Mouse (Mus musculus) splenic B cell, adult 2 months (primary cell): ENCODE data around the gene Ifitm1.
A peak's percentile ranks its signal among the peaks of the same experiment; 100 is the strongest.

ENCODE experiments used
- DNase-seq: peaks from one replicate; pipeline ENCODE4 v3.0.0-alpha.2; 2011; ENCODE audit warnings: low read depth, low spot score
- H3K27me3 ChIP-seq: 2 replicates; pipeline ENCODE4 v1.6.1; 2012; ENCODE audit warnings: mild to moderate bottlenecking, low read length, moderate library complexity, mixed read lengths; ENCODE audit not compliant: control insufficient read depth, poor library complexity, insufficient read depth, severe bottlenecking
- H3K36me3 ChIP-seq: 2 replicates; pipeline ENCODE4 v1.6.1; 2012; ENCODE audit warnings: mild to moderate bottlenecking, low read length, moderate library complexity, mixed read lengths; ENCODE audit not compliant: control insufficient read depth, poor library complexity, insufficient read depth, severe bottlenecking

Gene Ifitm1

DNA sequence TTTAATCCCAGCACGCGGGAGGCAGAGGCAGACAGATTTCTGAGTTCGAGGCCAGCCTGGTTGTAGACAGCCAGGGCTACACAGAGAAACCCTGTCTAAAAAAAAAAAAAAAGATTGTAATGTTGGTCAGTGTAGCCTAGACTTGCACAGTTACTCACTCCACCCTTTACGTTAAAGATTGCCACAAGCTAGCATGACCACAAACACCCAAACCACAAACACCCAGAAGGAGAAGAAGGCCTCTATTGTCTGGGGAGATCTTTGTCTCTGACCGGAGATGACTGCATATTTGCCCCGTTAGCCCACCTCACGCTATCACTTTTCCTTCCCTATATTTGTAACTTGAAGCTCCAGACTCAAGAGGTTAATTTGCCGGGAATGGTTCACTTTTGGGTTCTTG is 14.7 kb downstream of the Ifitm1 start:
- Histone ChIP-seq H3K27me3 (no peaks in the 10 kb centered on the region), H3K36me3 (no peaks in the 10 kb centered on the region)
- DNase-seq, result no peak

DNA sequence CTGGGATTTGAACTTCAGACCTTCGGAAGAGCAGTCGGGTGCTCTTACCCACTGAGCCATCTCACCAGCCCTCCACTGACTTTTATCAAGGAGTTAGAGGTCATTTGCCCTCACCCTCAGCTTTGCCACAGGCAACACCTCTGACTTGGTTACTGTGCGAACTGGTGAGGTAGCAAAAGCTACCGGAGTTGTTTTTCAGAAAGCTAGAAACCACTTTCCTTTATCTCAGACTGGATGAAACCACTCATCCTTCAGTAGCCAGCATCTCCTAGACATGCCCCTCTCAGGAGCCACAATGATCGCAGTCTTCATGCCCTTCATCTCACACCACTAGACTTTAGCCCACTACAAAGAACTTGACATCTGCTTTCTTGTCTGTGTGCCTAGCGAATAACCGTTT is 15.9 kb downstream of the Ifitm1 start:
- DNase-seq, result no peak
- Histone ChIP-seq H3K27me3 (no peaks in the 10 kb centered on the region), H3K36me3 (no peaks in the 10 kb centered on the region)

DNA sequence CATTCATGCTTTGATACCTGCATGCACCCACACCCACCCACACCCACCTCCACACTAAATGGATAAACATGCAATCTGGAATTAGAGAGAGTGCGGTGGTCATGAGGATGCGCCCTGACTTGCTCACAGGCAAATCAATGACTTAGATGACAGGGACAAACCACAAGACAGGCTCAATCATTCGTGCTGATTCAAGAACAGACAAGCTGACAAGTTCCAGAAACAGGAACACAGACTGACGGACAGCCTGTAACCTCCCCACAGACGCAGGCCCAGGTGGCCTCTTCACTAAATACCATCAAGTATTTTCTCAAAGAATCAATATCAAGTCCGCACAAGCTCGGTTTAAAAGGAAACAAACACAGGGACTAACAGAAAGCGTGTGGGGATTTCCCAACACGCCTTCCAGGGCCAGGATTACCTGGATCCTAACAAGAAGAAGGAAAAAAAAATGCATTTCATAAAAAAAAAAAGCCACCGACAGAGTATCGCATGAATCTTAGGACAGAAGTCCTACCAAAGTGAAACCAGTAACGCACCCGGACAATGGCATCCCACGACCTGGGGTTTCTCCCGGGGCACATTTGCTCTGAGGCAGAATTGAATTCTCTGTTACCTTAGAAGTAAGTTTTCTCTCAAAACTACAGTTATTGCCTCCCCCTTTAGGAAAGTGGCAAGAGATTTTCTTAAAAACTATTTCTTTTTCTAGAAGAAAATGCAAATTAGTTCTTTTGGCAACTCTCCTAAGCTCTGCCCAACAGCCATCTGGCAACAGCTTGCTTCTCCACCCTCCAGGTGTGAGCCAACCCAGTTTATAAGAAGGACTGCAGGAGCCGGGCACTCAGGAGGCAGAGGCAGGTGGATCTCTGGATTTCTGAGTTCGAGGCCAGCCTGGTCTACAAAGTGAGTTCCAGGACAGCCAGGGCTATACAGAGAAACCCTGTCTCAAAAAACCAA is 20.4 kb downstream of the Ifitm1 start:
- Histone ChIP-seq H3K36me3 (no peaks in the 10 kb centered on the region), H3K27me3 (no peaks in the 10 kb centered on the region)
- DNase-seq, result no peak

DNA sequence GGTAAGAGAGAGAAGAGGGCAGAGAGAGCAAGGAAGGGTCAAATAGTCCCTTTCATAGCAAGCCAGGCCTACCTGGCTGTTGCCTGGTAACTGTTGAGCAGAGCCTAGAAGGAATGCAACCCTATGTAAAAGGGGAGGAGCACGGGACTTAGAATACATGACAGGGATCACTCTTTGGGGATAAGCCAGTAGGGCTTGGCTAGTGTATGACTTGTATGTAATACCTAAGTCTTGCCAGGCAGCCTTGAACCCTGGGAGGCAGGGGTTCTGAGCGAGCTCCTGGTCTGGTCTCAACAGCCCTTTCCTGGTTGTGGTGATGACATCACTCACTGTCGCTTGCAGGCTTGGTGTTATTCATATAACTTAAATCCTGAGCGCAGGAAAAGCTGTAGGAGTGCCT is 22.0 kb downstream of the Ifitm1 start:
- Histone ChIP-seq H3K36me3 (no peaks in the 10 kb centered on the region), H3K27me3 (no peaks in the 10 kb centered on the region)
- no peak for DNase-seq

DNA sequence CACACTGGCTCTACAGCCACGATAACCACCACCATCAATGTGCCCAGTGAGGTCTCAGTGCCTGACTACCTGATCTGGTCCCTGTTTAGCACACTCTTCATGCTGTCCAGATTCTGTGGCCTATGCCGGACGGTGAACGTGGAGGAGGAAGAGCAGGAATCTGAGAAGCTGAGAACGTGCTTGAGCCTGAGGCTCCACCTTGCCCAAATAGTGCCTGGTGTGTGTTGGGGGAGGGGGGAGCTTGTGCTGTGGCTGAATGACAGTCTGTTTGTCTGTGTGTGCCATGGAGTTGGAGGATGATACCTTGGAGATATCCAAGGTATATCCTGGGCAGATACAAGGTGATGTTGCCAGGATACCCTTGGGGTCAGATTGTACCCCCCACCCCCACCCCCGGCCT is 23.2 kb downstream of the Ifitm1 start:
- Histone ChIP-seq H3K36me3 (no peaks in the 10 kb centered on the region), H3K27me3 (no peaks in the 10 kb centered on the region)
- DNase-seq, result no peak

DNA sequence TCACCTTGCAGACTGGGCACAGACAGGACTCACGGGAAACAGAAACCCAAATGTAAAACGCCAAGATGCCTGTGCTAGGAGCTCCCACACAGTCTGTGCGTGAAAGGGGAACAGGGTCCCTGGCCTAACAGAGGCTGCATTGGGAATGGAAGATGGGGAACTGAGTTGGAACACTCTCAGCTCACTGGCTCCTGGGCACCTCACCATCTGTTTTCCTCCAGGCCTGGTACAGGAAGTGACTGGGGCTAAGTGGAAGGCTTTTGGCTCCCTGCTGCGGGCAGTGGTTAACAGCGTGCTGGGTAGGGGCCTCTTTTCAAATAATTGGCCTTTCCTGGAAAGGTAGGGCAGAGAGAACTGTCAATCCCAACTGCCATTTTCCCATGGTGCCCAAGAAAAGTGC is 23.6 kb downstream of the Ifitm1 start:
- DNase-seq, result no peak
- Histone ChIP-seq H3K27me3 (no peaks in the 10 kb centered on the region), H3K36me3 (no peaks in the 10 kb centered on the region)

DNA sequence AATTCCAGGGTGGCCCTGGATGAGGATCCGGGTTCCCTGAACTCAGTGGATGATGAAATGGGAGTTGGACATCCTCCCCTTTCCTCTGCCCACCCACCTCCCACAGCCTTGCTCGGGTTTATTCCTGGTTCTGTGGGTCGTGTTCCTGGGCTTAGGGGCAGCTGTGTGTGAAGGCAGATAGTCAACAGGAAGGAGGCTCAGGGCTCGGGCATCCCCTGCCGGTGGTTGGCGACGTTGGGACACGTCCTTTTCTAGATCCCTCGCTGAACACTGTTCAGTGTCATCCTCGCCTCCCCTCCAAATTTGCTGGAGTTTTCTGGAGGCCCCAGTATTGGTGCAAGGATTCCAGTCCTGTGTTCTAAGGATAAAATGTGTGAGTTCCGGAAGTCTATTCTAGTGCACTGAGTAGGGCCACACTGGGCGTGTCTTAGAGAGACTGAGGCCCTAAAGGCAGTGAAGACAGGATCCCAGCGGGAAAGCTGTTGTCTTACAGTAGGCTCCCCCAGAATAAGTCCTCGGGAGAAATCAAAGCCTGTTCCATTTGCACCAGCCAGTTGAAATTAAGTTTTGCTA is 24.2 kb downstream of the Ifitm1 start:
- peak; percentile 30 for DNase-seq

DNA sequence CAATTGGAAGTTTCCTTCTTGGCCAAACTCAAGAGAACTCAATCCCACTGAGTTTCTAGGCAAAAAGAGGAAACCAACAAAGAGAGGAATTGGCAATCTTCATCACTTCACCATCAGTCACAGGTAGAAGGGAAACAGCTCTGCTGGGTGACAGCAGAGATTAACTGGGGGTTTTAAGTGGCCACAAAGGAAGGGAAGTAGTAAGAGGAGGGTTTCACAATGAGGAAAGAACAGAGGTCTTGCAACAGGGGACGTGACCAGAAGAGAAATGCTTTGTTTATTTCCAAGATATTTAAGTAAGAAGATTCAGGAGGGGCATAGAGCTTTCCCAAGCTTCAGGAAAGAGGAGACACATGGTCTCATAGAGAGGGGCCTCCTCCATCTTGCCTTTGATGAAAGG is 30.8 kb downstream of the Ifitm1 start:
- Histone ChIP-seq H3K27me3 (no peaks in the 10 kb centered on the region), H3K36me3 (no peaks in the 10 kb centered on the region)
- DNase-seq, result no peak

More for the DNA sequence above, 24.2 kb downstream of the Ifitm1 start:
- H3K36me3 ChIP-seq, result no peaks in the 10 kb centered on the region
- no peaks in the 10 kb centered on the region for H3K27me3 ChIP-seq

DNA sequence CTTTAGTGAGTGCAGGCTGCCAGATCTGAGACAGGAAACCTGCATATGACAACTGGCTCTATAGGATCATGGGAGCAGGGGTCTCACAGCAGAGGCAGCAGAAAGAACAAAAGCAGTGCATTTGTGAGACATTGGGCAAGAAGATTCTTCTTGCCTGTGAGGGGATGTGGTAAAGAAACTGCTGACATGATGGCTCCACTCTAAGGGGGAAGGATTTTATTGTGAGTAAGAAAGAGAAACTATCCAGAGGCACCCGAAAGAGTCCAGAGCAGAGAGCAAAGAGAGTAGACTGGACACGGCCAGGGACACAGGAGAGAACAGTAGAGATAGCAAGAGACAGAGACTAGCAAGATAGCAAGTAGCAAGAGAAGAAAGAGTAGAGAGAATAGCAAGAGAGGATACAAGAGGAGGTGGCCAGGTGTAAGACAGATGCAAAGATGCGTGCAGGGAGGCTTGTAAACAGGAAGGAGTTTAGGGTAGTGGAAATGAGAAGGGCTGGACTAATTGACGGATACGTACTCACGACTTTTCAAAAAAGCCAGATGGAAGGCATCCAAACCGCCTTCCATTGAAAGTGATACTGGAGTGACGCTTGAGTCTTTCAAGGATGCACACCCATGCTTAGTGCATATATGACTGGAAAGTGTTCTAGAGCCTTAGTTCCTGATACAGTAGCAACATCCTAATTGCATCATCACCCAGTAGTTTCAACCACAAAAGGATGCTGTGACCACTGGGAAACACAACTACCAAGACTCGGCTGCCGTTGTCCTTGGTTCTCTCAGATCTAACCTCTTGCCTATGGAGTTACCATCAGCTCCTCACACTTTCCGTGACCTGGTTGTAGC is 32.1 kb downstream of the Ifitm1 start:
- DNase-seq, result peak; percentile 48
- Histone ChIP-seq H3K36me3 (no peaks in the 10 kb centered on the region), H3K27me3 (no peaks in the 10 kb centered on the region)

DNA sequence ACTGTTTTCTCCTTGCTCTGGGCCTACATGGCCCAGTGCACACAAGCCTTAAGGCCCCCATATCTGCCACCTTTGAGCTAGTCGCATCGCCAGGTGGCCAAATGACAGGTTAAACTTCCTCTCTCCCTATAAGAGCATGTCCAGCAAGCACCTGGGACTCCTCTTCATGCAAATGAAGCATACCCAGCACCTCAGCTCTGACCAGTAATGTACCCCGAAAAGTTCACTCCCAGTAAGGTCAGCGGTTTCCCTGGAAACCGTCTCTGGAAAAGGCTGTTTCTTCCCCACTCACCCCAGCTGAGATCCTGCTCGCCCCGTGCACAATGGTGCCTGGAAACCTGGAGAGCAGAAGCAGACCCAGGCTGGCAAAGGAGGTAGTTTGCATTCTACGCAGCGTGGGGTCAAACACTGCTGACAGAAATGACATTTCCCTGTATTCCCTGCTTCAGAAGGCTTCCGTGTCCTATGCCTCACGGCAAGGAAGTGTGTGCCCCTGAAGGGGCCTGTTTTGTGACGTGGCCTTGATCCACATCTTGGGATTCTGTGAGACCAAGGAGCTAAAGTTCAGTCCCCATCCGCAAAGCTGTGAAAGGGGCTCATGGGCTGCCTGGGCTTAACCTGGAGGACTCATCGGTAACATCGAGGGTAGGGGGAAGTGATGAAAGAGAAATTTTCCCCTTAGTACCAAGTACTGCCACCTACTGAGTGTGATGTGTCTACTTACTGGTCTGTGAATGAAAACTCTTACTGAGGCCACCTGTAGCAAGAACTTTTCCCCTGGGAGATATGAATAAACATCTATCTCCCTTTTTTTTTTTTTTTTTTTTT is 34.1 kb downstream of the Ifitm1 start:
- H3K27me3 ChIP-seq, result no peaks in the 10 kb centered on the region
- H3K36me3 ChIP-seq, result no peaks in the 10 kb centered on the region
- DNase-seq, result no peak

DNA sequence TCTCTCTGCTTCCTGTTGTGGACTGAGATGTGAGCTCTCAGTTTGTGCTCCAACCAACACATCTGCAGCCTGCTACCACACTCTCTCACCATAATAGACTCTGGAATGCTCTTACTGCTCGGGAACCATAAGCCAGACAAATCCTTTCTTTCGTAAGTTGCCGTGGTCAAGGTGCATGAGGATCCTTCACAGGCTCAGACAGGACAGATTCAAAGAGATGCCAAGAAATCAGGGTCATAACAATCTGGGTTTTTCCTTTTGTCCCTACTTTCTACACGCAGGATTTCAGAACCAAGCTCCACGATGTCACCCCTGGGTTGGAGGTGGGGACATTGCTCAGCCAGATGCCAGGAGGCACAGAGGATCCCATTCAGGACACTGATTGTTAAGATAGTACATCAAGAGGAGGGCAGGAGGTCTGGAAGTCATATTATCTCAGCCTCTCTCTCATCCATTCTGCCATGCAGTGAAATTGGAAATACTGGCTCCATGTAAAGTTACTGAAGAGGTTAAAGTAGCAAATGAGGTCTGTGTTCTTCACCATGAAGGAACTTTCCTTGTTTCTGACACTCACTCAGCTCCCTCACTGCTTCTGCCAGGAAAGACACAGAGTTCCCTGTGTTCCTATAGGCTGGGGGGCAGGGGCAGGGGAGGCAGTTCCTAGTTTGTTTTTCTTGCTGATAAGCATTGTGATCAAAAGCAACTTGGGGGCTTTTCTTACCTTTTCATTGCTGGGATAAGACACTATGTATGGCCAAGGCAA is 36.4 kb downstream of the Ifitm1 start:
- DNase-seq, result no peak
- Histone ChIP-seq H3K36me3 (no peaks in the 10 kb centered on the region), H3K27me3 (no peaks in the 10 kb centered on the region)

DNA sequence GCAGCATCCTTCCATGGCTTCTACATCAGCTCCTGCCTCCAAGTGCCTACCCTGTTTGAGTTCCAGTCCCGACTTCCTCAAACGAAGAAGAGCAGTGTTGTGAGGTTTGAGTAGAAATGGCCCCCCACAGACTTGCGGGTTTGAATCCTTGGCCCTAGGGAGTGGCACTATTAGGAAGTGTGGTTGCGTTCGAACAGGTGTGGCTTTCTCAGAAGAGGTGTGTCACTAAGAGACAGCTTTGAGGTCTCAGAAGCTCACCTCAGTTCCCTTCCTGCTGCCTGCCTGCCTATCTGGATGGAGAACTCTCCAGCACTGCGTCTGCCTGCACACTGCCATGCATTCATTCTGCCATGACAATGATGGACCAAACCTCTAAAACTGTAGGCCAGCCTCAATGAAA is 39.4 kb downstream of the Ifitm1 start:
- Histone ChIP-seq H3K27me3 (no peaks in the 10 kb centered on the region), H3K36me3 (no peaks in the 10 kb centered on the region)
- DNase-seq, result no peak

DNA sequence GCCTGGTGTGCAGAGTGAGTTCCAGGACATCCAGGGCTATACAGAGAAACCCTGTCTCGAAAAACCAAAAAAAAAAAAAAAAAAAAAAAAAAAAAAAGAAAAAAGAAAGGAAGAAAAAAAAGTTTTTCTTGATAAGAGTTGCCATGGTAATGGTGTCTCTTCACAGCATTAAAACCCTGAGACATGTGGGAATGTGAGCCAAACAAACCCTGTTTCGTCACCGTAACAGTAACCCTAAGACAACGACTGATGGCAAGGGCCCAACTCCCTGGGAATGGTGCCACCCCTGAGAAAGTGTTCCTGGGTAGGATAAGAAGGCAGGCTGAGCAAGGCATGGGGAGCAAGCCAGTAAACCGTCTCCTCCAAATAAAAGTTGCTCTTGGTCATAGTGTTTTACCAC is 39.9 kb downstream of the Ifitm1 start:
- H3K27me3 ChIP-seq, result no peaks in the 10 kb centered on the region
- DNase-seq, result no peak
- no peaks in the 10 kb centered on the region for H3K36me3 ChIP-seq

DNA sequence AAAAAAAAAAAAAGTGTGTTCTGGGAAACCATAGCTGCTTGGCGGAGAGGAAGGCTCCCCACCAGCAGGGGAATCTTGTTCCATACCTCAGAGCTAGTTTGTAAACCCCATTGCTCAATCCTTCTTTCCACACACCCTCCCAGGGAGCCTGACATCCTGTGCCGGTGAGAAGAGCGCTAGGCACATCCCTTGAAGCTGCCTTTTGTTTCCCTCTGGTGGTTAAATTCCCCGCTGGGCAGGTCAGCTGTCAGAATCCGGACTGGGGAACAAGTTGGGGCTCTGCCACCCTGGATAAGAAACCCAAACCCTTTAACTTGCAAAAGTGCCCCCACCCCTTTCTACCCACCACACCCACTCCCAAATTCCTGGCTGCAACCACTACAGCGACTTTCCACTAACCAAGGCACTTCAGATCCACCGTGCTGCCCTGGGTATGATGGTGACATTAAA is 41.3 kb downstream of the Ifitm1 start:
- DNase-seq, result no peak
- Histone ChIP-seq H3K36me3 (no peaks in the 10 kb centered on the region), H3K27me3 (no peaks in the 10 kb centered on the region)
